Mouse (Mus musculus): ENCODE measurements at regions not wholly inside any gene's neighbourhood (a gene's known extent, or its start where the extent isn't known, plus 50 kb on each side); places are given as distances from the start of the nearest gene placed in this dataset.

- Histone ChIP-seq H3K4me2 (no peak overlapping the region), H3K27ac (replicated peaks) (no peak overlapping the region), H3K9ac (no peak overlapping the region), H3K4me1 (no peaks in the 10 kb centered on the region), H3K4me3 (no peak overlapping the region), H3K36me3 (no peaks in the 10 kb centered on the region), H3K9me3 (no peaks in the 10 kb centered on the region), H3K27me3 (replicated peaks) (no peaks in the 10 kb centered on the region)
- no peak for ATAC-seq (ENCODE audit: extremely low read depth, insufficient number of reproducible peaks, low FRiP score, low TSS enrichment)
Measured at GRCm38 (mm10) chr3:147814080-147814650, 962.0 kb downstream of the Ttll7 start.

- H3K4me3 ChIP-seq: no peak overlapping the region
- H3K4me2 ChIP-seq: no peak overlapping the region
- peaks cover 4% of the 10 kb centered on the region; the same call in 1 of the 2 replicates for H3K4me1 ChIP-seq
- ATAC-seq (ENCODE audit: extremely low read depth, insufficient number of reproducible peaks, low FRiP score, low TSS enrichment): no peak
- no peak overlapping the region for H3K27ac ChIP-seq (replicated peaks)
- WGBS: 74% methylated on average over 4 of the region's 4 CpGs
- no peaks in the 10 kb centered on the region for H3K27me3 ChIP-seq (replicated peaks)
- no peaks in the 10 kb centered on the region for H3K36me3 ChIP-seq
- no peak overlapping the region for H3K9ac ChIP-seq
- no peaks in the 10 kb centered on the region for H3K9me3 ChIP-seq
Measured at GRCm38 (mm10) chr3:147802546-147802945, 950.4 kb downstream of the Ttll7 start.

- ATAC-seq (ENCODE audit: extremely low read depth, insufficient number of reproducible peaks, low FRiP score, low TSS enrichment): no peak; the same call in 1 of the 2 replicates
Measured at GRCm38 (mm10) chr3:147796524-147796923, 944.4 kb downstream of the Ttll7 start.

GRCm38 (mm10) chr3:147795116-147795515 is 942.9 kb downstream of the Ttll7 start:
- no peaks in the 10 kb centered on the region for H3K27me3 ChIP-seq (replicated peaks)
- no peak overlapping the region for H3K4me2 ChIP-seq

More at GRCm38 (mm10) chr3:147796524-147796923, 944.4 kb downstream of the Ttll7 start:
- Histone ChIP-seq H3K36me3 (no peaks in the 10 kb centered on the region), H3K4me2 (no peak overlapping the region), H3K9ac (no peak overlapping the region), H3K4me1 (peaks cover 5% of the 10 kb centered on the region), H3K27ac (replicated peaks) (no peak overlapping the region), H3K4me3 (no peak overlapping the region), H3K27me3 (replicated peaks) (no peaks in the 10 kb centered on the region), H3K9me3 (no peaks in the 10 kb centered on the region)
- 58% methylated on average over 8 of the region's 8 CpGs for WGBS

GRCm38 (mm10) chr3:147786555-147786954 is 934.4 kb downstream of the Ttll7 start:
- Histone ChIP-seq H3K9ac (no peak overlapping the region), H3K9me3 (no peaks in the 10 kb centered on the region), H3K4me3 (no peak overlapping the region), H3K4me2 (no peak overlapping the region), H3K27me3 (replicated peaks) (no peaks in the 10 kb centered on the region), H3K36me3 (no peaks in the 10 kb centered on the region), H3K4me1 (no peaks in the 10 kb centered on the region), H3K27ac (replicated peaks) (no peak overlapping the region)
- 69% methylated on average over 2 of the region's 2 CpGs for WGBS
- ATAC-seq (ENCODE audit: extremely low read depth, insufficient number of reproducible peaks, low FRiP score, low TSS enrichment): no peak

More at GRCm38 (mm10) chr3:147795116-147795515, 942.9 kb downstream of the Ttll7 start:
- no peak overlapping the region for H3K9ac ChIP-seq
- H3K36me3 ChIP-seq: no peaks in the 10 kb centered on the region
- no peaks in the 10 kb centered on the region for H3K9me3 ChIP-seq
- ATAC-seq (ENCODE audit: extremely low read depth, insufficient number of reproducible peaks, low FRiP score, low TSS enrichment): no peak
- H3K4me3 ChIP-seq: no peak overlapping the region
- H3K4me1 ChIP-seq: peaks cover 5% of the 10 kb centered on the region
- H3K27ac ChIP-seq (replicated peaks): no peak overlapping the region

GRCm38 (mm10) chr3:147750842-147751191 is 898.6 kb downstream of the Ttll7 start:
- H3K9me3 ChIP-seq: no peaks in the 10 kb centered on the region
- no peaks in the 10 kb centered on the region for H3K27me3 ChIP-seq (replicated peaks)
- peak overlapping the region; percentile 48 for H3K27ac ChIP-seq (replicated peaks)
- no peak overlapping the region for H3K4me2 ChIP-seq
- no peak for ATAC-seq (ENCODE audit: extremely low read depth, insufficient number of reproducible peaks, low FRiP score, low TSS enrichment)
- no peaks in the 10 kb centered on the region for H3K36me3 ChIP-seq
- no peaks in the 10 kb centered on the region for H3K4me1 ChIP-seq
- H3K4me3 ChIP-seq: no peak overlapping the region
- H3K9ac ChIP-seq: no peak overlapping the region
- WGBS: 44% methylated on average over 1 of the region's 1 CpGs

GRCm38 (mm10) chr3:147749939-147750841 is 898.0 kb downstream of the Ttll7 start:
- H3K4me2 ChIP-seq: no peak overlapping the region
- ATAC-seq (ENCODE audit: extremely low read depth, insufficient number of reproducible peaks, low FRiP score, low TSS enrichment): no peak
- no peaks in the 10 kb centered on the region for H3K27me3 ChIP-seq (replicated peaks)
- no peak overlapping the region for H3K4me3 ChIP-seq
- no peaks in the 10 kb centered on the region for H3K36me3 ChIP-seq
- H3K27ac ChIP-seq (replicated peaks): peak overlapping the region; percentile 48
- 67% methylated on average over 12 of the region's 12 CpGs for WGBS
- no peak overlapping the region for H3K9ac ChIP-seq
- no peaks in the 10 kb centered on the region for H3K4me1 ChIP-seq
- H3K9me3 ChIP-seq: no peaks in the 10 kb centered on the region

- Histone ChIP-seq H3K36me3 (no peaks in the 10 kb centered on the region), H3K9ac (no peak overlapping the region), H3K4me3 (no peak overlapping the region), H3K27ac (replicated peaks) (no peak overlapping the region), H3K27me3 (replicated peaks) (no peaks in the 10 kb centered on the region), H3K4me2 (no peak overlapping the region), H3K9me3 (no peaks in the 10 kb centered on the region), H3K4me1 (no peaks in the 10 kb centered on the region)
- ATAC-seq (ENCODE audit: extremely low read depth, insufficient number of reproducible peaks, low FRiP score, low TSS enrichment): no peak
- 75% methylated on average over 5 of the region's 5 CpGs for WGBS
Measured at GRCm38 (mm10) chr3:147749442-147749841, 897.3 kb downstream of the Ttll7 start.

GRCm38 (mm10) chr3:147736673-147737439 is 884.7 kb downstream of the Ttll7 start:
- no peak for ATAC-seq (ENCODE audit: extremely low read depth, insufficient number of reproducible peaks, low FRiP score, low TSS enrichment)
- Histone ChIP-seq H3K36me3 (no peaks in the 10 kb centered on the region), H3K4me1 (no peaks in the 10 kb centered on the region), H3K4me3 (no peak overlapping the region), H3K9ac (no peak overlapping the region), H3K4me2 (no peak overlapping the region), H3K9me3 (0 out of 2 replicates have a peak, but pooled peaks cover 4% of the 10 kb centered on the region), H3K27me3 (replicated peaks) (no peaks in the 10 kb centered on the region), H3K27ac (replicated peaks) (no peak overlapping the region)
- 76% methylated on average over 6 of the region's 6 CpGs for WGBS

- H3K4me3 ChIP-seq: no peak overlapping the region
- H3K27ac ChIP-seq (replicated peaks): no peak overlapping the region
- ATAC-seq (ENCODE audit: extremely low read depth, insufficient number of reproducible peaks, low FRiP score, low TSS enrichment): no peak
- 0 out of 2 replicates have a peak, but pooled peaks cover 2% of the 10 kb centered on the region for H3K9me3 ChIP-seq
- H3K4me1 ChIP-seq: no peaks in the 10 kb centered on the region
- H3K4me2 ChIP-seq: no peak overlapping the region
- H3K9ac ChIP-seq: no peak overlapping the region
- 71% methylated on average over 4 of the region's 4 CpGs for WGBS
- no peaks in the 10 kb centered on the region for H3K27me3 ChIP-seq (replicated peaks)
- H3K36me3 ChIP-seq: no peaks in the 10 kb centered on the region
Measured at GRCm38 (mm10) chr3:147716391-147716790, 864.2 kb downstream of the Ttll7 start.

GRCm38 (mm10) chr3:147707401-147707801 is 855.2 kb downstream of the Ttll7 start:
- 23% methylated on average over 4 of the region's 4 CpGs for WGBS
- ATAC-seq (ENCODE audit: extremely low read depth, insufficient number of reproducible peaks, low FRiP score, low TSS enrichment): no peak
- Histone ChIP-seq H3K27ac (replicated peaks) (no peak overlapping the region), H3K4me2 (no peak overlapping the region), H3K4me1 (peaks cover 9% of the 10 kb centered on the region; the same call in 1 of the 2 replicates), H3K9me3 (no peaks in the 10 kb centered on the region), H3K27me3 (replicated peaks) (no peaks in the 10 kb centered on the region), H3K9ac (no peak overlapping the region), H3K4me3 (no peak overlapping the region), H3K36me3 (no peaks in the 10 kb centered on the region)

Measured in heart, embryonic 13.5 days (tissue).